Mouse (Mus musculus) hindbrain, postnatal 0 days (tissue): ENCODE data around the gene Hist1h2ak. TPM values are rescaled to one million over a fixed set of nuclear protein-coding genes. Genes with fewer than 3 reads are reported as not detected.
"Not testable (repeated sequence)": the region's sequence is repeated elsewhere in the genome, so short reads cannot be mapped to it uniquely, and the experiment has no call there.

Source experiments
- ATAC-seq: fragments of 200-750 bp; cut with Nextera tagmentation; 2 replicates; pipeline ENCODE4 v1.8.0; 2017; ENCODE audit warnings: mild to moderate bottlenecking, moderate TSS enrichment, moderate library complexity
- DNase-seq: peaks from one replicate; pipeline ENCODE4 v3.0.0-alpha.2; 2015; ENCODE audit warnings: low spot score
- H3K27ac ChIP-seq: fragments of 300-500 bp; sonication (generic); 2 replicates; pipeline ENCODE4 v1.5.1; 2014; ENCODE audit warnings: mild to moderate bottlenecking
- H3K27me3 ChIP-seq: fragments of 300-500 bp; sonication (generic); 2 replicates; pipeline ENCODE4 v1.6.1; 2014; ENCODE audit warnings: low read length, mixed read lengths; ENCODE audit not compliant: insufficient read depth
- H3K36me3 ChIP-seq: fragments of 300-500 bp; sonication (generic); 2 replicates; pipeline ENCODE4 v1.6.1; 2014; ENCODE audit warnings: low read length, mixed read lengths; ENCODE audit not compliant: insufficient read depth
- H3K4me1 ChIP-seq: fragments of 300-500 bp; sonication (generic); 2 replicates; pipeline ENCODE4 v1.6.1; 2014; ENCODE audit warnings: antibody characterized with exemption, low read length, mixed read lengths; ENCODE audit not compliant: insufficient read depth
- H3K4me2 ChIP-seq: fragments of 300-500 bp; sonication (generic); 2 replicates; pipeline ENCODE4 v1.6.1; 2014; ENCODE audit warnings: low read depth, mild to moderate bottlenecking, low read length, moderate library complexity, mixed read lengths
- H3K4me3 ChIP-seq: fragments of 300-500 bp; sonication (generic); 2 replicates; pipeline ENCODE4 v1.5.1; 2014; ENCODE audit warnings: low read length
- H3K9ac ChIP-seq: fragments of 300-500 bp; sonication (generic); replicated peaks from 2 replicates; pipeline ENCODE4 v1.6.1; 2014; ENCODE audit warnings: mild to moderate bottlenecking, low read length, moderate library complexity, mixed read lengths
- H3K9me3 ChIP-seq: fragments of 300-500 bp; sonication (generic); 2 replicates; pipeline ENCODE4 v1.6.1; 2016; ENCODE audit warnings: low read length, mixed read lengths
- CTCF ChIP-seq: IDR thresholded peaks from 2 replicates; pipeline ENCODE4 v1.5.1; 2016; ENCODE audit warnings: antibody characterized with exemption, control low read depth, low read depth
- WGBS: fragments of 180-500 bp; shearing (Covaris S2); extraction: QIAGEN DNeasy Blood & Tissue Kit; methylation state at CpG from one replicate; pipeline ENCODE4 v1.1.7; 2014; 5-methylcytosine and 5-hydroxymethylcytosine counted together
- polyA plus RNA-seq: library from polyadenylated mRNA; unstranded; fragments of >200 nt; fragmentation: Nextera tagmentation; extraction: Ambion mirVana; gene quantifications from 2 replicates; pipeline ENCODE4 v1.2.1, GENCODE M21; 2015
- total RNA-seq: library from RNA; depleted of rRNA; stranded (reverse); fragments of >200 nt; gene quantifications from 2 replicates; pipeline ENCODE4 v1.2.3, GENCODE M21; 2014

Gene Hist1h2ak
- total and polyA plus RNA-seq, 2 experiments from 2014 or later = 9.9 to 429 TPM

GRCm38 (mm10) chr13:21753051-21753523 lies 540 bp downstream of the Hist1h2ak start:
- WGBS = 4% methylated on average over 10 of the region's 10 CpGs
- Histone ChIP-seq H3K27ac (peak overlapping the region; percentile 90), H3K4me3 (peak overlapping the region; percentile 44), H3K4me2 (peak overlapping the region; percentile 64), H3K4me1 (peaks cover 9% of the 10 kb centered on the region; the same call in 1 of the 2 replicates), H3K9me3 (no peaks in the 10 kb centered on the region), H3K27me3 (no peaks in the 10 kb centered on the region), H3K9ac (peak overlapping the region; percentile 46; the same call in 1 of the 2 replicates), H3K36me3 (no peaks in the 10 kb centered on the region)
- DNase-seq (no peak), ATAC-seq (no peak)
- TF ChIP-seq CTCF = no peak

GRCm38 (mm10) chr13:21752356-21752755 lies 1.3 kb downstream of the Hist1h2ak start:
- Histone ChIP-seq H3K4me2 (peak overlapping the region; percentile 64; the same call in 1 of the 2 replicates), H3K4me1 (peaks cover 9% of the 10 kb centered on the region; the same call in 1 of the 2 replicates), H3K27ac (no peak overlapping the region), H3K9me3 (no peaks in the 10 kb centered on the region), H3K27me3 (no peaks in the 10 kb centered on the region), H3K9ac (no peak overlapping the region), H3K4me3 (no peak overlapping the region), H3K36me3 (no peaks in the 10 kb centered on the region)
- 49% methylated on average over 3 of the region's 3 CpGs for WGBS
- no peak for DNase-seq
- no peak for TF ChIP-seq CTCF
- ATAC-seq = no peak

DNA sequence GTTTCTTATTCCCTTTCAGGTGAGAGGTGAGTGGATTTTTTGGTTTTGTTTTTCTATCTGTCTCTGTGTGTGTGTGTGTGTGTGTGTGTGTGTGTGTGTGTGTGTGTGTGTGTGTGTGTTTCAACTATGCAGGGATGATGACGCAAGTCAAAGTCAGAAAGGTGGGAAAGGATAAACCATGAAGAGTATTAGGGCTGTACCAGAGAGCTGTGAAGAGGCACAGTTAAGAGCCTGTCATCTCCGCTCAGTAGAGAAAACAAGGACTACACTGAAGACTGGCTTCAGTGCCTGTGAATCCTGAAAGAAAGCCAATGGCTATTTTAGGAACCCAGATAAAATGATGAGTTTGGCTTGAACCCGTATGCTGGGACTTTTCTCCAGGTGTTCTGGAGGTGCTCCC lies 1.8 kb downstream of the Hist1h2ak start:
- WGBS = 82% methylated on average over 3 of the region's 3 CpGs
- no peaks in the 10 kb centered on the region for H3K36me3 ChIP-seq
- H3K4me1 ChIP-seq = peaks cover 9% of the 10 kb centered on the region; the same call in 1 of the 2 replicates
- DNase-seq (no peak), ATAC-seq (no peak)
- no peaks in the 10 kb centered on the region for H3K27me3 ChIP-seq
- no peak overlapping the region for H3K27ac ChIP-seq
- no peak overlapping the region for H3K4me2 ChIP-seq
- TF ChIP-seq CTCF = no peak
- H3K9me3 ChIP-seq = no peaks in the 10 kb centered on the region
- H3K4me3 ChIP-seq = no peak overlapping the region
- H3K9ac ChIP-seq = no peak overlapping the region

DNA sequence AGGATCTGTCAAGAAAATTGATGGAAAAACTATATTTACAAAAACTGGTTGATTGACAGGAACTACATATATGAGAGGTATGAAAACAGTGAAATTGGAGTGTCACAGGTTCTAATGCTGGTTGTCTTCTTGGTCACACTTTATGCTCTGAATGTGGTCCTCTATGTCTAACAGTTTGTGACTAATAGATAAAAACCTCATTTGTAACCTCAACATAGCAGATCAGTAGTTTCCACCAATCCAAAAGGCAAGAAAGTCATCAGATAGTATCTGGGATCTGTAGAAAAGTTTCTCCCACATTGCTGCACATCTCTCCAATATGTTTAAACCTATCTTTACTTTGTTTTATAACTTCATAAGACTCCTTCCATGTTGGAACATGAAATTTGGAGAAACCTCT lies 2.2 kb downstream of the Hist1h2ak start:
- Histone ChIP-seq H3K27me3 (no peaks in the 10 kb centered on the region), H3K4me3 (no peak overlapping the region), H3K9me3 (no peaks in the 10 kb centered on the region), H3K4me1 (peaks cover 9% of the 10 kb centered on the region; the same call in 1 of the 2 replicates), H3K4me2 (no peak overlapping the region), H3K9ac (no peak overlapping the region), H3K36me3 (no peaks in the 10 kb centered on the region), H3K27ac (no peak overlapping the region)
- no peak for ATAC-seq
- DNase-seq = no peak
- no peak for TF ChIP-seq CTCF

DNA sequence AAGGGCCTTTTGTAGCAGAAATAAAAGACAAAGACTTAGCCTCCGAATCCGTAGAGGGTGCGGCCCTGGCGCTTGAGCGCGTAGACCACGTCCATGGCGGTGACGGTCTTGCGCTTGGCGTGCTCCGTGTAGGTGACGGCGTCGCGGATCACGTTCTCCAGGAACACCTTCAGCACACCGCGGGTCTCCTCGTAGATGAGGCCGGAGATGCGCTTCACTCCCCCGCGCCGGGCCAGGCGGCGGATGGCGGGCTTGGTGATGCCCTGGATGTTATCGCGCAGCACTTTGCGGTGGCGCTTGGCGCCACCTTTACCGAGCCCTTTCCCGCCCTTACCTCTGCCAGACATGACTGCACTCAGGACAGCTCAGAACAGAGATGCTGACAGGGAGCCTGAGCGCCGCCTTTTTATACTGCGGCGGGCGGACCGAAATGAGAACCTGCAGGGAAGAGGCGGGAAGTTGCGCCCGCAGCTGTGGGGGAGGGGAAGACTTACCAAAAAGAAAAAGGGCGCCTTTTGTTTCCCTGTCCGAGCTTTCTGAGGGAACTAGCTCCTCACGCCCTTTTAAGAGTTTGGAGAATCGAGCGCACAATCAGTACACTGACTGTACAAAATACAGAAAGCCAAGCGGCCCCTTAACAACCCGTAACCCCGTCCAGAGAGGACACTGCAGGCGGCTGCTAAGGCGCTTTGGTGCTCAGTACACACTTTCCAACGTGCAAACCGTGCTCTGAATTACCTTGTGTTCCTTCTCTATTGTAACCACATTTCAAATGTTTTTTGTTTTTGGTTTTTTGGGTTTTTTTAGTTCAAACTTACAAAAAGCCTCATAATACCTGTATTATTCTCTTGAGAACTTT lies 3.2 kb downstream of the Hist1h2ak start, which contains the start of gene Hist1h4k:
Gene Hist1h4k, minus strand, starts transcription at position 347 of the 859 bp plus-strand sequence.
- Histone ChIP-seq H3K4me3 (peak within 1 kb of the TSS; percentile 46), H3K4me2 (peak within 1 kb of the TSS; percentile 64), H3K9ac (peak within 1 kb of the TSS; percentile 56), H3K27ac (peak within 1 kb of the TSS; percentile 71; the same call in 1 of the 2 replicates)
- 0% methylated on average over 43 of the region's 56 CpGs for WGBS
- not testable (repeated sequence) for H3K36me3 ChIP-seq, H3K27me3 ChIP-seq, H3K9me3 ChIP-seq, H3K4me1 ChIP-seq
- DNase-seq (peak; percentile 95), ATAC-seq (peak; percentile 87)

- WGBS = 5% methylated on average over 5 of the region's 5 CpGs
- no peak for ATAC-seq
- peak overlapping the region; percentile 56 for H3K9ac ChIP-seq
- H3K27me3 ChIP-seq = no peaks in the 10 kb centered on the region
- TF ChIP-seq CTCF = no peak
- peaks cover 7% of the 10 kb centered on the region; the same call in 1 of the 2 replicates for H3K4me1 ChIP-seq
- no peaks in the 10 kb centered on the region for H3K9me3 ChIP-seq
- H3K36me3 ChIP-seq = no peaks in the 10 kb centered on the region
- peak; percentile 29 for DNase-seq
- peak overlapping the region; percentile 46 for H3K4me3 ChIP-seq
- peak overlapping the region; percentile 64 for H3K4me2 ChIP-seq
- H3K27ac ChIP-seq = peak overlapping the region; percentile 71; the same call in 1 of the 2 replicates
These were observed 4.1 kb downstream of the Hist1h2ak start for GRCm38 (mm10) chr13:21749387-21750158.
